Mouse (Mus musculus) neural tube, embryonic 14.5 days (tissue): Measurements from ENCODE around the gene Gm9040. TPM values are rescaled to one million over a fixed set of nuclear protein-coding genes. Genes with fewer than 3 reads are reported as not detected.
"Not testable (repeated sequence)": the region's sequence is repeated elsewhere in the genome, so short reads cannot be mapped to it uniquely, and the experiment has no call there.

Experiments
- ATAC-seq: fragments of 200-750 bp; cut with Nextera tagmentation; 2 replicates; pipeline ENCODE4 v1.8.0; 2017; ENCODE audit warnings: low read depth, mild to moderate bottlenecking, moderate TSS enrichment, moderate library complexity
- H3K27ac ChIP-seq: fragments of 300-500 bp; sonication (generic); 2 replicates; pipeline ENCODE4 v1.5.1; 2014; ENCODE audit warnings: low read depth, mild to moderate bottlenecking, control low read depth, low read length, moderate library complexity, mixed read lengths
- H3K27me3 ChIP-seq: fragments of 300-500 bp; sonication (generic); 2 replicates; pipeline ENCODE4 v1.6.1; 2014; ENCODE audit warnings: low read length; ENCODE audit not compliant: control insufficient read depth, insufficient read depth
- H3K36me3 ChIP-seq: fragments of 300-500 bp; sonication (generic); 2 replicates; pipeline ENCODE4 v1.6.1; 2014; ENCODE audit warnings: low read length, mixed read lengths; ENCODE audit not compliant: control insufficient read depth, insufficient read depth
- H3K4me1 ChIP-seq: fragments of 300-500 bp; sonication (generic); 2 replicates; pipeline ENCODE4 v1.6.1; 2014; ENCODE audit warnings: low read length; ENCODE audit not compliant: control insufficient read depth, insufficient read depth
- H3K4me2 ChIP-seq: fragments of 300-500 bp; sonication (generic); 2 replicates; pipeline ENCODE4 v1.6.1; 2014; ENCODE audit warnings: mild to moderate bottlenecking, low read depth, low read length, control low read depth
- H3K4me3 ChIP-seq: fragments of 300-500 bp; sonication (generic); 2 replicates; pipeline ENCODE4 v1.5.1; 2014; ENCODE audit warnings: low read depth, low read length, control low read depth, mixed read lengths
- H3K9ac ChIP-seq: fragments of 300-500 bp; sonication (generic); replicated peaks from 2 replicates; pipeline ENCODE4 v1.6.1; 2014; ENCODE audit warnings: low read depth, mild to moderate bottlenecking, control low read depth, low read length, mixed read lengths
- H3K9me3 ChIP-seq: fragments of 300-500 bp; sonication (generic); 2 replicates; pipeline ENCODE4 v1.6.1; 2016; ENCODE audit warnings: low read length; ENCODE audit not compliant: control insufficient read depth
- WGBS: fragments of 180-500 bp; shearing (Covaris S2); extraction: QIAGEN DNeasy Blood & Tissue Kit; methylation state at CpG from one replicate; pipeline ENCODE4 v1.1.7; 2014; 5-methylcytosine and 5-hydroxymethylcytosine counted together
- polyA plus RNA-seq: library from polyadenylated mRNA; unstranded; fragments of >200 nt; fragmentation: Nextera tagmentation; extraction: Ambion mirVana; gene quantifications from 2 replicates; pipeline ENCODE4 v1.2.1, GENCODE M21; 2014

Gene Gm9040
- polyA plus RNA-seq, 1 experiment from 2014 or later, result not detected

GRCm38 (mm10) chr10:118302133-118302532 lies 24.6 kb downstream of the Gm9040 start:
- not testable (repeated sequence) for H3K4me3 ChIP-seq, H3K27me3 ChIP-seq, H3K9ac ChIP-seq, H3K36me3 ChIP-seq, H3K9me3 ChIP-seq, ATAC-seq, H3K4me2 ChIP-seq, H3K4me1 ChIP-seq, H3K27ac ChIP-seq
- WGBS, result 35% methylated on average over 2 of the region's 2 CpGs

- no peaks in the 10 kb centered on the region for H3K9me3 ChIP-seq
- H3K4me2 ChIP-seq, result no peak within 1 kb of the TSS
- H3K4me1 ChIP-seq, result no peaks in the 10 kb centered on the region
- no peaks in the 10 kb centered on the region for H3K27me3 ChIP-seq
- H3K36me3 ChIP-seq, result no peaks in the 10 kb centered on the region
- no peak within 1 kb of the TSS for H3K4me3 ChIP-seq
- H3K27ac ChIP-seq, result no peak within 1 kb of the TSS
- no peak within 1 kb of the TSS for H3K9ac ChIP-seq
- 95% methylated on average over 6 of the region's 6 CpGs for WGBS
- ATAC-seq, result no peak
These were observed 31.8 kb downstream of the Gm9040 start, which contains the start of gene Iltifb for GRCm38 (mm10) chr10:118294938-118295337. Gene Iltifb (minus strand): TSS chr10:118295038.

GRCm38 (mm10) chr10:118283016-118283415 lies 43.8 kb downstream of the Gm9040 start:
- not testable (repeated sequence) for H3K36me3 ChIP-seq, ATAC-seq, H3K4me1 ChIP-seq, H3K4me2 ChIP-seq, H3K9ac ChIP-seq, H3K27me3 ChIP-seq, H3K27ac ChIP-seq, H3K9me3 ChIP-seq, H3K4me3 ChIP-seq
- 93% methylated on average over 2 of the region's 5 CpGs for WGBS

GRCm38 (mm10) chr10:118282565-118282964 lies 44.2 kb downstream of the Gm9040 start:
- H3K36me3 ChIP-seq, H3K4me1 ChIP-seq, H3K4me3 ChIP-seq, H3K9me3 ChIP-seq, H3K27ac ChIP-seq, H3K4me2 ChIP-seq, H3K27me3 ChIP-seq, H3K9ac ChIP-seq, ATAC-seq: not testable (repeated sequence)
- WGBS, result 88% methylated on average over 5 of the region's 7 CpGs

GRCm38 (mm10) chr10:118278069-118278468 lies 48.7 kb downstream of the Gm9040 start:
- ATAC-seq, H3K27ac ChIP-seq, H3K4me2 ChIP-seq, H3K4me1 ChIP-seq, H3K27me3 ChIP-seq, H3K36me3 ChIP-seq, H3K4me3 ChIP-seq, H3K9me3 ChIP-seq, H3K9ac ChIP-seq: not testable (repeated sequence)
- WGBS, result no CpG with 5 or more reads among the region's 4 CpGs

Other genes starting within 250 kb of the Gm9040 start
- gene Mdm1, start 185.2 kb downstream of the Gm9040 start, polyA plus RNA-seq, result 31.3 and 34.1 TPM in 2 replicates
- 0.24 TPM in 1 of 2 replicates, not detected in the other for gene Il22, start 122.0 kb downstream of the Gm9040 start, polyA plus RNA-seq
- gene Gm32717, start 86.2 kb downstream of the Gm9040 start, polyA plus RNA-seq, result 0.35 and 0.37 TPM in 2 replicates
- 0.35 and 0.37 TPM in 2 replicates for gene Gm32802, start 68.3 kb downstream of the Gm9040 start, polyA plus RNA-seq
- gene Iltifb, start 31.9 kb downstream of the Gm9040 start, polyA plus RNA-seq, result not detected in 2 replicates
- gene Gm9044, start 5.4 kb upstream of the Gm9040 start, polyA plus RNA-seq, result not detected in 2 replicates
- not detected in 2 replicates for gene Gm9045, start 10.9 kb upstream of the Gm9040 start, polyA plus RNA-seq
- gene Gm9046, start 16.3 kb upstream of the Gm9040 start, polyA plus RNA-seq, result not detected in 2 replicates
- not detected in 2 replicates for gene Gm9048, start 21.7 kb upstream of the Gm9040 start, polyA plus RNA-seq
- not detected in 2 replicates for gene Gm9049, start 27.1 kb upstream of the Gm9040 start, polyA plus RNA-seq
- gene Ifng, start 114.1 kb upstream of the Gm9040 start, polyA plus RNA-seq, result not detected in 2 replicates